Mouse (Mus musculus): Measurements from ENCODE around the gene Ier3. TPM values are rescaled to one million over a fixed set of nuclear protein-coding genes. Genes with fewer than 3 reads are reported as not detected.

Ier3 gene
- 13.9 and 14.4 TPM in 2 replicates for polyA plus RNA-seq (2015; fragmentation: Nextera tagmentation; extraction: Ambion mirVana)

- H3K4me2 ChIP-seq (replicated peaks): peak within 1 kb of the TSS; percentile 91
- peak; percentile 66 for ATAC-seq
- peaks cover 22% of the 10 kb centered on the region for H3K4me1 ChIP-seq (replicated peaks)
- H3K9ac ChIP-seq: peak within 1 kb of the TSS; percentile 80
- no peaks in the 10 kb centered on the region for H3K9me3 ChIP-seq
- peak within 1 kb of the TSS; percentile 74 for H3K4me3 ChIP-seq (replicated peaks)
- H3K36me3 ChIP-seq: no peaks in the 10 kb centered on the region
- under 1% methylated on average over 62 of the region's 62 CpGs for WGBS
- H3K27ac ChIP-seq: peak within 1 kb of the TSS; percentile 65
- H3K27me3 ChIP-seq (replicated peaks): no peaks in the 10 kb centered on the region
These were observed at the start of gene Ier3 for GRCm38 (mm10) chr17:35821439-35822430. Gene Ier3, plus strand, starts transcription at chr17:35821684.

GRCm38 (mm10) chr17:35776811-35777609, 44.5 kb upstream of the Ier3 start:
- Histone ChIP-seq H3K9me3 (no peaks in the 10 kb centered on the region), H3K4me2 (replicated peaks) (0 out of 2 replicates have a peak overlapping the region, but pooled peaks have one; percentile 27), H3K4me1 (replicated peaks) (peaks cover 20% of the 10 kb centered on the region; the same call in 1 of the 2 replicates), H3K9ac (no peak overlapping the region), H3K36me3 (no peaks in the 10 kb centered on the region), H3K27ac (peak overlapping the region; percentile 77), H3K27me3 (replicated peaks) (no peaks in the 10 kb centered on the region), H3K4me3 (replicated peaks) (no peak overlapping the region)
- peak; percentile 78 for ATAC-seq
- WGBS: 23% methylated on average over 13 of the region's 13 CpGs

GRCm38 (mm10) chr17:35778965-35779364, 42.5 kb upstream of the Ier3 start:
- Histone ChIP-seq H3K4me3 (replicated peaks) (no peak overlapping the region), H3K4me1 (replicated peaks) (peaks cover 20% of the 10 kb centered on the region; the same call in 1 of the 2 replicates), H3K9me3 (no peaks in the 10 kb centered on the region), H3K36me3 (no peaks in the 10 kb centered on the region), H3K27me3 (replicated peaks) (no peaks in the 10 kb centered on the region), H3K4me2 (replicated peaks) (no peak overlapping the region), H3K9ac (no peak overlapping the region), H3K27ac (peak overlapping the region; percentile 1; the same call in 1 of the 2 replicates)
- 41% methylated on average over 6 of the region's 6 CpGs for WGBS
- peak; percentile 36; the same call in 1 of the 2 replicates for ATAC-seq

GRCm38 (mm10) chr17:35779466-35780205, 41.8 kb upstream of the Ier3 start:
- H3K9me3 ChIP-seq: no peaks in the 10 kb centered on the region
- H3K4me3 ChIP-seq (replicated peaks): no peak overlapping the region
- no peaks in the 10 kb centered on the region for H3K27me3 ChIP-seq (replicated peaks)
- 60% methylated on average over 10 of the region's 10 CpGs for WGBS
- H3K4me1 ChIP-seq (replicated peaks): peaks cover 20% of the 10 kb centered on the region; the same call in 1 of the 2 replicates
- ATAC-seq: no peak
- H3K27ac ChIP-seq: peak overlapping the region; percentile 1; the same call in 1 of the 2 replicates
- no peak overlapping the region for H3K9ac ChIP-seq
- no peak overlapping the region for H3K4me2 ChIP-seq (replicated peaks)
- H3K36me3 ChIP-seq: no peaks in the 10 kb centered on the region

DNA sequence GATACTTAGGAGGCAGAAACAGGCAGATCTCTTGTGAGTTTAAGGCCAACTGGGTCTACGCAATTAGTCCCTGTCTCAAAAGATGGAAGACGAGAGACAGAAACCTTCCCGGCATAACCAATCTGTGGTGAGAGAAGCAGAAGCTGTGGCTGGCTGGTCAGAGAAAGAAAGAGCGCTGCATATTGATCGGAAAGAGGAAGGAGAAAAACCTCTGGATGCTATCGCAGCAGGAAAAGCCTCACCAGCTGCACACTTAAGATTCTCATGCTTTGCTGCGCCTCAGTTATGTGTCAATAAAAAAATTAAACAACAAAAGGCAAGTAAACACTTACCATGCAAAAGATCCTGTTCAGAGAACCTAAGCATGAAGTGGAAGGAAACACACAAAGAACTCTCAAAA, 41.1 kb upstream of the Ier3 start:
- ATAC-seq: no peak
- no peak overlapping the region for H3K9ac ChIP-seq
- WGBS: 87% methylated on average over 7 of the region's 7 CpGs
- H3K4me1 ChIP-seq (replicated peaks): peaks cover 20% of the 10 kb centered on the region; the same call in 1 of the 2 replicates
- no peaks in the 10 kb centered on the region for H3K9me3 ChIP-seq
- no peak overlapping the region for H3K4me2 ChIP-seq (replicated peaks)
- no peaks in the 10 kb centered on the region for H3K27me3 ChIP-seq (replicated peaks)
- H3K4me3 ChIP-seq (replicated peaks): no peak overlapping the region
- no peak overlapping the region for H3K27ac ChIP-seq
- no peaks in the 10 kb centered on the region for H3K36me3 ChIP-seq

DNA sequence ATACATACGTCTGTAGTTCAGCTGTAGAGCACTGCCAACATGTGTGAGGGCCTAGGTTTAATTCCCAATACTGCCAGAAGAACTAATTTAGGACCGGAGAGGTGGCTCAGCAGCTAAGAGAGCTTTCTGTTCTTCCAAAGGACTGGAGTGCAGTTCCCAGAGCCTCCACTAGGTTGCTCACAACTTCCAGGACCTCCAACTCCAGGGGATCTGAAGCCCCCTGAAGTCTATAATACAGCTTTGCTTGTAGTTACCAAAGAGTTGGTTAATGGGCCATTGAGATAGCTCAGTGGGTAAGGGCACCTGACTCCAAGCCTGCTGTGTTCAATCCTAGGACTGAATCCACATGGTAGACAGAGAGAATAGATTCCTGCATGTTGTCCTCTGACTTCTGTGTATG, 39.1 kb upstream of the Ier3 start:
- no peak overlapping the region for H3K9ac ChIP-seq
- WGBS: 81% methylated on average over 2 of the region's 2 CpGs
- no peaks in the 10 kb centered on the region for H3K9me3 ChIP-seq
- no peak overlapping the region for H3K27ac ChIP-seq
- no peaks in the 10 kb centered on the region for H3K27me3 ChIP-seq (replicated peaks)
- no peaks in the 10 kb centered on the region for H3K36me3 ChIP-seq
- H3K4me2 ChIP-seq (replicated peaks): no peak overlapping the region
- no peak for ATAC-seq
- peaks cover 8% of the 10 kb centered on the region; the same call in 1 of the 2 replicates for H3K4me1 ChIP-seq (replicated peaks)
- H3K4me3 ChIP-seq (replicated peaks): no peak overlapping the region

- Histone ChIP-seq H3K4me3 (replicated peaks) (no peak overlapping the region), H3K9me3 (no peaks in the 10 kb centered on the region), H3K4me2 (replicated peaks) (no peak overlapping the region), H3K9ac (no peak overlapping the region), H3K4me1 (replicated peaks) (peaks cover 5% of the 10 kb centered on the region; the same call in 1 of the 2 replicates), H3K36me3 (no peaks in the 10 kb centered on the region), H3K27ac (no peak overlapping the region), H3K27me3 (replicated peaks) (no peaks in the 10 kb centered on the region)
- WGBS: 78% methylated on average over 5 of the region's 5 CpGs
- ATAC-seq: no peak
These were observed 38.6 kb upstream of the Ier3 start for GRCm38 (mm10) chr17:35782924-35783323.

- ATAC-seq: peak; percentile 66; the same call in 1 of the 2 replicates
- Histone ChIP-seq H3K27ac (no peak overlapping the region), H3K9me3 (no peaks in the 10 kb centered on the region), H3K36me3 (no peaks in the 10 kb centered on the region), H3K27me3 (replicated peaks) (no peaks in the 10 kb centered on the region), H3K4me1 (replicated peaks) (peaks cover 4% of the 10 kb centered on the region; the same call in 1 of the 2 replicates), H3K4me2 (replicated peaks) (no peak overlapping the region), H3K4me3 (replicated peaks) (no peak overlapping the region), H3K9ac (no peak overlapping the region)
- WGBS: 66% methylated on average over 6 of the region's 6 CpGs
These were observed 37.5 kb upstream of the Ier3 start for GRCm38 (mm10) chr17:35783944-35784343.

DNA sequence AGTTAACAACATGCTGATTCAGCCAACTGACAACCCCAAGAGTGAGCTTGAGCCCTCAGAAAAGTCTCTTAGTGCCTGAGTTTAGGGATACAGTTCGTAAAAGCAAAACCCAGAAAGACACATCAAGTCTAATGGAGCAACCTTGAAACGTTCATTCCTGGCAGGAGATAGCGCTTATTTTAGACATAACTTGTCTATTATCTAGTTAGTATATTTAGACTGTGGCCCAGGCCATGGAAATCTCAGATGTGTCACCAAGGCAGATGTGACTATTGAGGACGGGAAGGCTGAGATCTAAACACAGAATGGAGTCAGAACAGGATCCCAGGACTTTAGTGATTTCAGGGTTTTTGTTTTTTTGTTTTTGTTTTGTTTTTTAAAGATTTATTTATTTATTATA, 36.3 kb upstream of the Ier3 start:
- Histone ChIP-seq H3K27ac (no peak overlapping the region), H3K4me3 (replicated peaks) (no peak overlapping the region), H3K27me3 (replicated peaks) (no peaks in the 10 kb centered on the region), H3K9ac (no peak overlapping the region), H3K9me3 (no peaks in the 10 kb centered on the region), H3K36me3 (no peaks in the 10 kb centered on the region), H3K4me1 (replicated peaks) (no peaks in the 10 kb centered on the region), H3K4me2 (replicated peaks) (no peak overlapping the region)
- no peak for ATAC-seq
- 79% methylated on average over 4 of the region's 4 CpGs for WGBS

DNA sequence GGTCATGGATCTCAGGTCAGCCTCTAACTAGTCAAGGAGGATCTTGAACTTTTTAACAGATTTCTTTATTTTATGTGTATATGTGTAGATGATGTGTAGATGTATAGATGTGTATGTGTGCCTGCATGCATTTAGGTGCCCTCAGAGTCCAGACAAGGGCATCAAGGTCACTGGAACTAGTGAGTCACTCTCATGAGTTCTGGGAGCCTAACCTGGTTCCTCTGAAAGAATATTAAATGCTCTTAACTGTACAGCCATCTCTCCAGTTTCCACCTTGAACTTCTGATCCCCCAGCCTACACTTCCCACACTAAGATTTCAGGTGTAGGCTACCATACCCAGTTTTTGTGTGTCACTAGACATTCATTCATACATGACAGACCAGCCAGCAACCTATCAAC, 34.0 kb upstream of the Ier3 start:
- ATAC-seq: no peak
- no peaks in the 10 kb centered on the region for H3K36me3 ChIP-seq

GRCm38 (mm10) chr17:35788025-35788424, 33.5 kb upstream of the Ier3 start:
- no peaks in the 10 kb centered on the region for H3K4me1 ChIP-seq (replicated peaks)
- 70% methylated on average over 3 of the region's 3 CpGs for WGBS

More for the DNA sequence above, 34.0 kb upstream of the Ier3 start:
- H3K9ac ChIP-seq: no peak overlapping the region
- no peak overlapping the region for H3K4me2 ChIP-seq (replicated peaks)
- H3K27me3 ChIP-seq (replicated peaks): no peaks in the 10 kb centered on the region
- H3K27ac ChIP-seq: no peak overlapping the region
- H3K9me3 ChIP-seq: no peaks in the 10 kb centered on the region
- no peaks in the 10 kb centered on the region for H3K4me1 ChIP-seq (replicated peaks)
- H3K4me3 ChIP-seq (replicated peaks): no peak overlapping the region

More at GRCm38 (mm10) chr17:35788025-35788424, 33.5 kb upstream of the Ier3 start:
- H3K9me3 ChIP-seq: no peaks in the 10 kb centered on the region
- H3K9ac ChIP-seq: no peak overlapping the region
- no peak overlapping the region for H3K27ac ChIP-seq
- no peak overlapping the region for H3K4me3 ChIP-seq (replicated peaks)
- no peak overlapping the region for H3K4me2 ChIP-seq (replicated peaks)
- H3K36me3 ChIP-seq: no peaks in the 10 kb centered on the region
- H3K27me3 ChIP-seq (replicated peaks): no peaks in the 10 kb centered on the region
- ATAC-seq: no peak

Measured in intestine, embryonic 15.5 days (tissue).